Mouse (Mus musculus): ENCODE measurements at regions not wholly inside any gene's neighbourhood (a gene's known extent, or its start where the extent isn't known, plus 50 kb on each side); places are given as distances from the start of the nearest gene placed in this dataset.

DNA sequence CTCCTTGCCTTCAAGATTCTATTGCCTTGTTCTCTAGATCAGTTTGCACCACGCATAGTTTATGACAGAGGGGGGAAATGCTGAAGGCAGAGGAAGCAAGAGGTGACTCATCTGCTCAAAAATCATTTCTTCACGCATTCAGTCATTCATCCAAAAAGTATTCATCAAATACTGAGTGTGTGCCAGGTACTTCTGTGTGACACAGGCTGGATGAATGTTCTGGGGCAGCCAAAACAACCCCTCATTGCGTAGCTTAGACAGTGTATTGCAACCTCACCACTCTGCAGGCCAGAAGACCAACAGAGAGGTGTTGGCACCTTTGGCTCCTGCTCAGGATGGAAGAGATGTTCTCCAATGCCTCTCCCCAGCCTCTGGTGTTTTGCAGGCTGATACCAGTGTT is 72.9 kb upstream of the Lnx1 start:
- no peak for DNase-seq (ENCODE audit: low spot score in 2 of 2)

GRCm38 (mm10) chr5:74773558-74774429 is 71.1 kb upstream of the Lnx1 start:
- no peak for DNase-seq (ENCODE audit: low spot score in 2 of 2)

DNA sequence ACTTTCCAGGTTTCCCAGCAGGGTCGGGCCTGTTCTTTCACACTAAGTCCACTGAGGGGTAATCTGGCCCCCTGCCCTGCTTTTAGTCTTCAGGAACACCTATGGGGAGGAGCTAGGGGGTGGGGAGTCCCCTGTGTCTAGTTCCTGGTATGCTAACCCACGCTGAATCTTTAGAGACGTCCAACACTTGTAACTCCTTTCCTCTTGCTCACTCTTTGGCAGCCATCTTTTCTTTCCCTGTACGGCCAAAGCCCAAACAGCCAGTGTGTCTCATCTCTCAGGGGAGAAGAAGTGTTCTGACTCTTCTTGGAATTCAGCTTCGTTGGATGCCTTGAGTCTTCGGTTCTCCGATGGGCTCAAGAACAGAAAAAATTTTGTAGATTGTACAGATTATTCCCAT is 68.4 kb upstream of the Lnx1 start:
- DNase-seq (ENCODE audit: low spot score in 2 of 2), result no peak

GRCm38 (mm10) chr5:74769023-74769422 is 66.3 kb upstream of the Lnx1 start:
- no peak for DNase-seq (ENCODE audit: low spot score in 2 of 2)

DNA sequence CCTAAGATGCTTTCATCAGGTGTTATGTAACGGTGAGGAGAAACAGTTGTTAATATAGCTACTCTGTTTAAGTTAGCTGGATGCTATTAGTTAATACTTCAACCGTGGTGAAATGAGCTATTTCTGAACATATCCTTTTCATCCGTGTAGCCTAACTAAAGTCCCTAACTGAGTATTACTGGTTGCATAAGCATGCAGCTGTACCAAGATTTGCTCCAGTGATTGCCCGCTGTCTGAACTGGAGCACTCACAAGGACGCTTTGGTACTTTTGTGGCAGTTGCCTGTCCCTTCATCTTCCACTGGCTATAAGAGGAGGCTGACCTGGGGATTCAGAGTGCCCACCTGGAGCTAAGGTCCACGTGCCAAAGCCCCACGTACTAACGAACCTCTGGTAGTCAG is 65.3 kb upstream of the Lnx1 start:
- no peak for DNase-seq (ENCODE audit: low spot score in 2 of 2)

GRCm38 (mm10) chr5:74766211-74766610 is 63.5 kb upstream of the Lnx1 start:
- no peak for DNase-seq (ENCODE audit: low spot score in 2 of 2)

DNA sequence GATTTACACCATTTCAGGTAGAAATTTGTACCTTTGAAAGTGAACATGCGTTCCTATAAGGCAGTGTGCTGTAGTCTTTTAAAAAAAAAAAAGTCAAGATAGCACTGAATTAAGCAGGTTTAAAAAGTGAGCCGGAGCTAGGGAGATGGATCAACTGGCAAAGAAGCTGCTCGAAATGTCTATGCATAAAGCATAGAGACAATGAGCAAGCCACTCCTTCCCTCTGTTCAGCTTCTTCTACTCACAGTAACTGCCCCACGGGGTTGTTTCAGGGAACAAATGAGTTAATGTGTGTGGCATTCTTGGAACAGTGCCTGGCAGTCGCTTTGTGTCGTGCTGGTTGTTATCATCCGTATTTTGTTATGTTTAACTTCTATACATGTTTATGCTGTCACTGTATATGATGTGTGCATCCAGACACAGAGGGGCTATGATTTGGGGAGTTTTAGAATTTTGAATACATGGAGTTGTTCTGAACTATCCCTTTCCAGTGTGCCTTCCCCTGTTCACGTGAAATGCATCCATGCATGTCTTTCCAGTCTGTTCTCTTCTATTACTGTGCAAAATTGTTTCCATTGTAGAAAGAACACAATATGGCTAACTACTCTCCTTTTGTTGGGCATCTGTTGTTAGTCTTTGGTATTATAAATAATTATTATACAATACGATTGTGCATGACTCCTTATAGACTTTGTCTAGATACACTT is 62.5 kb upstream of the Lnx1 start:
- no peak for DNase-seq (ENCODE audit: low spot score in 2 of 2)

- DNase-seq (ENCODE audit: low spot score in 2 of 2), result no peak
Measured at GRCm38 (mm10) chr5:74757557-74757956, 54.8 kb upstream of the Lnx1 start.

GRCm38 (mm10) chr5:74752961-74753360 is 50.2 kb upstream of the Lnx1 start:
- DNase-seq (ENCODE audit: low spot score in 2 of 2), result no peak
